Mouse (Mus musculus): Measurements from ENCODE around the gene Immp2l. TPM values are rescaled to one million over a fixed set of nuclear protein-coding genes. Genes with fewer than 3 reads are reported as not detected.
A peak's percentile ranks its signal among the peaks of the same experiment; 100 is the strongest.

Gene Immp2l
- polyA plus RNA-seq, 1 experiment from 2014 or later = 10.0 TPM

DNA sequence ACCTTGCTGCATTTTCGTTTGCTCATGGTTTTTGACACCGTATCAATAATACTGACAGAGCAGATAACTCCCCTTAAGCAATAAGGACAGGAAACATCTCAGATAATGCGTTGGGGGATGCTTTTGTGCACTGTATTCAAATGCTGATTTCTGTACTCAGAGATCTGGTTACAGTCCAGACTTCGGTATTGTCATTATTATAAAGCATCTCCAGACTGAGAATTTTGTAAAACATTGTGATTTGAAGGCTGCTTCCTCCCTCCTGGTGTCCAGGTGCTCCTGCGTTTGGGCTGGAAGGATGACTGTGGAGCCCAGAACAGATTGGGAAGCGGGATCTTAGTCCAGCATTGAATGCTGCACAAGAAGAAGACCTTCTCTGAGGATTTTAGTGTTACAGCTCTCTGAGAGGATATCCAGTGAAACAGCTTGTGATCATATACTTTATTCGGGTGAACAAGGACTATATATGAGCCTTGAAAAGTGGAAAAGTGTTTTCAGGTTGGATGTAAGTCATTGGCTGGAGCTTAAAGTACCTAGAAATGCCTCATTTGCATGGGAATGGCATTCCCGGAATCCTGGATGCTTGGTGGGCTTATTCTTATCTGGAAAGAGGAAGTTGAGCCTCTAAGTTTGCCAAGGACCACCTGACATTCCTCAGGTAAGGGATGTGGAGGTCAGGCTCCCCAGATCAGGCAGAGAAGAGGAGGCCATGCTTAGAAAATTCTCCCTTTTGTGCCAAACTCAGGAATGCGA, 28.1 kb upstream of the Immp2l start:
- Histone ChIP-seq H3K4me1 (no peaks in the 10 kb centered on the region), H3K4me3 (no peak overlapping the region), H3K36me3 (no peaks in the 10 kb centered on the region), H3K9ac (no peak overlapping the region), H3K27me3 (no peaks in the 10 kb centered on the region), H3K4me2 (no peak overlapping the region), H3K9me3 (no peaks in the 10 kb centered on the region), H3K27ac (no peak overlapping the region)
- no peak for ATAC-seq (ENCODE audit: borderline replicate concordance, extremely low read depth, low FRiP score, low TSS enrichment)
- WGBS = 67% methylated on average over 9 of the region's 9 CpGs

DNA sequence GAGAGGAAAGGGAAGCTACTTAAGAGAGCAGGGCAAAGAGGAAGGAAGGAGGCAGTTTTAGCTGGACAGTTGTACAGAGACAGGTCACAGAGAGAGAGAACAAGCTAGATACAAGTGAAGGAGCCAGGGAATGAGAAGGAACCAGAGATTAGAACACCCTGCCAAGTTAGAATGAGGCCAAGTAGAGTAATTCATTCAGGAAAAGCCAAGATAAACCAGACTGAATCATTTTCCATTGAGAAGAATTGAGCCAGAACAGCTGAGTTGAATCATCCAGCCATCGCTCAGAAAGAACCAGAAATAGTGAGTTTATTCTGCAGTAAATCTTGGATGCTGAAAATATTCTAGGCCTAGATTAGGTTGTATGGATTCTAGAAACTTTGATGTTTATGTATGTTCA, 1.4 kb upstream of the Immp2l start:
- Histone ChIP-seq H3K27ac (no peak overlapping the region), H3K4me3 (no peak overlapping the region), H3K9me3 (no peaks in the 10 kb centered on the region), H3K4me1 (no peaks in the 10 kb centered on the region), H3K4me2 (no peak overlapping the region), H3K27me3 (no peaks in the 10 kb centered on the region), H3K9ac (no peak overlapping the region), H3K36me3 (no peaks in the 10 kb centered on the region)
- 73% methylated on average over 1 of the region's 1 CpGs for WGBS
- ATAC-seq (ENCODE audit: borderline replicate concordance, extremely low read depth, low FRiP score, low TSS enrichment) = no peak

DNA sequence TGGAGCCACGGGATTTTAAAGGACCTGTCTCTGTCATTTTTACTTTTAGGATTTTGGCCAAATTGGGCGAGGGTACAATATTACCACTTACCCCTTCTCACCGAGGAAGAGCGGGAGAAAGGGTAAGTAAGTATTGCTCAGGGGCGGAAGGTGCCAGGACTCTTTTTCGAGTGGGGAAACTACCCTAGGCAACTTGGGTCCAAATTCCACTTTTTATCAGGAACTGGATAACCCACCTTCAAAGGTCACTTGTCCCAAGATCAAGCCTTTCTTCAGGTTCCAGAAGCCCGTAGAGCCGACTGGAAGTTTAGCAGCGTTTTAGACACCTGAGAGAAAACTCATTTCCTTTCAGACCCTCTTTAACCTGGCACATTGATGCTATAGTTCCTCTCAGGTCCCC, 622 bp downstream of the Immp2l start:
- no peak for ATAC-seq (ENCODE audit: borderline replicate concordance, extremely low read depth, low FRiP score, low TSS enrichment)
- Histone ChIP-seq H3K27me3 (no peaks in the 10 kb centered on the region), H3K9me3 (no peaks in the 10 kb centered on the region), H3K9ac (peak overlapping the region; percentile 76), H3K4me2 (peak overlapping the region; percentile 79), H3K4me3 (peak overlapping the region; percentile 63), H3K27ac (peak overlapping the region; percentile 37; the same call in 1 of the 2 replicates), H3K4me1 (no peaks in the 10 kb centered on the region), H3K36me3 (no peaks in the 10 kb centered on the region)
- WGBS = 3% methylated on average over 9 of the region's 9 CpGs

DNA sequence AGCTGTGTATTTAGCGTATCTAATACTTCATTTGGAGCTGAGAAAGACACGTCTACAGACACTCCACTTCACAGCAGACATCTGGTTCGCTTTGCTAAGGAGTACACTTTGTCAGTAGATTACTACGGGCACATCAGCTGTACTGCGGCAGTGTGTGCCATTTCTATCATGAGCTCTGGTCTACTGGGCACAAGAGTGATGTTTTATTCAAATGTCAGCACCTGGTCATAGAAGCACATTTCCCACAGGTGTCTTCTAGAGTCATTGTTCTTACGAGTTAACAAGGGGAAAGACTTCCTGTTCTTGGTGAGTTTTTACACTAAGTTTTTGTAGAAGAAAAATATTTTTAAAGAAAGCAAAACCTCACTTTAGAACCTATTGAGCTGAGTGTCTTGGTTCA, 3.6 kb downstream of the Immp2l start:
- Histone ChIP-seq H3K9me3 (no peaks in the 10 kb centered on the region), H3K9ac (no peak overlapping the region), H3K27me3 (no peaks in the 10 kb centered on the region), H3K36me3 (no peaks in the 10 kb centered on the region), H3K27ac (no peak overlapping the region), H3K4me3 (no peak overlapping the region), H3K4me2 (no peak overlapping the region), H3K4me1 (no peaks in the 10 kb centered on the region)
- 70% methylated on average over 6 of the region's 6 CpGs for WGBS
- ATAC-seq (ENCODE audit: borderline replicate concordance, extremely low read depth, low FRiP score, low TSS enrichment) = no peak

DNA sequence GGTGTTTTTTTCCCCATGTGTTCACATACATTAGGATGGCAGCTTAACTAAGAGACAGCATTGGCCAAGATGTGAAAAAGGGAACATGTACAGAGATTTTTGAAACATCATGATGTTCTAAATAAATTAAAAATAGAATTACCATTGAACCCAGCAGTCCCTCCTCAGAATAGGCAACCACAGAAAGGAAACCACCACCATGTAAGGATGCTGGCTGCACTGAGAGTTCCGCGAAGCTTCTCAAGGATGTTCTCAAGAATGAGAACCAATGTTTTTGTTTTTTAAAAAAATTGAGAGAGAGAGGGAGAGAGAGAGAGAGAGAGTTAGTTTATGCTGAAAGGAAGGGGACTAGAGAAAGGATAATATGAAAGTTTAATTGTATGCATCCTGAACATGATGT, 7.2 kb downstream of the Immp2l start:
- H3K4me3 ChIP-seq = no peak overlapping the region
- WGBS = 93% methylated on average over 2 of the region's 2 CpGs

DNA sequence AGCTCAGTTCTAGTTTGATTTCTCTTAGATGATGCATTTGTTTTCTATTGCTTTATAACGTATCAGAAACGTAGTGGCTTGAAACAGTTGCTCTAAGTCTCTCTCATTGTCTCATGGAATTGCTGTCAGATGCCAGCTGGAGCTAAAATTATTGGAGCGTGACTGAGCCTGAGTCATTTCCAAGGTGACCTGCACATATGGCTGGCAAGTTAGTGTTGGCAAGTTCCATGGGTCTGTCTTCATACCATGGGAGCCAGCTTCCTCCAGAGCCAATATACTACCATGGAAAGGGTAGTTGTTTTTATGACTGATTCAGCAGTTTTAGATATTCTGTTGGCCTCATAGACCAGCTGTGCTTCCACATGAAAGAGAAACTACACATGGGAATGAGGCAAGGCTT, 9.3 kb downstream of the Immp2l start:
- H3K36me3 ChIP-seq = no peaks in the 10 kb centered on the region
- H3K4me1 ChIP-seq = no peaks in the 10 kb centered on the region
- no peak for ATAC-seq (ENCODE audit: borderline replicate concordance, extremely low read depth, low FRiP score, low TSS enrichment)
- no peaks in the 10 kb centered on the region for H3K9me3 ChIP-seq
- no peak overlapping the region for H3K27ac ChIP-seq
- WGBS = 90% methylated on average over 3 of the region's 3 CpGs
- H3K4me2 ChIP-seq = no peak overlapping the region
- no peaks in the 10 kb centered on the region for H3K27me3 ChIP-seq
- no peak overlapping the region for H3K4me3 ChIP-seq
- no peak overlapping the region for H3K9ac ChIP-seq

More for the DNA sequence above, 7.2 kb downstream of the Immp2l start:
- no peak for ATAC-seq (ENCODE audit: borderline replicate concordance, extremely low read depth, low FRiP score, low TSS enrichment)
- Histone ChIP-seq H3K36me3 (no peaks in the 10 kb centered on the region), H3K4me1 (no peaks in the 10 kb centered on the region), H3K27me3 (no peaks in the 10 kb centered on the region), H3K27ac (no peak overlapping the region), H3K4me2 (no peak overlapping the region), H3K9ac (no peak overlapping the region), H3K9me3 (no peaks in the 10 kb centered on the region)

DNA sequence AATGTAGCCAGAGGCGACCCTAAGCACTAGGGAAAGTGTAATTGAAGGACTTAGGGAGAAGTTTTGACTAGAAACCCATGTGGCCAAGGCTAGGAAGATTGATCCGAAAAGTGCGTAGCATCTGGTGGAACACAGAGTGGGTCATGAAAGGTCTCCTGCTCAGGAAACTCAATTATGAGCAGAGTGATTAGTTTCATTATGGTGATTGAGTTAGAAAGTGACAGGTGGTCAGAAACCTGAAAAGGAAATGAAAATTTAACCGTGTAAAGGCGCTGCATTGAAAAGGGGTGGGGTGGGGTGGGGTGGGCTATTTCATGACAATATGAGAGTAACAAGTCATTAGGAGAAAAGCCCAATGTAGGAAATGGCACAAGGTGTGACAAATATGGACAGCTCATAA, 15.9 kb downstream of the Immp2l start:
- no peak overlapping the region for H3K4me2 ChIP-seq
- H3K27me3 ChIP-seq = no peaks in the 10 kb centered on the region
- H3K9ac ChIP-seq = no peak overlapping the region
- H3K4me3 ChIP-seq = no peak overlapping the region
- WGBS = 77% methylated on average over 5 of the region's 5 CpGs
- no peaks in the 10 kb centered on the region for H3K9me3 ChIP-seq
- ATAC-seq (ENCODE audit: borderline replicate concordance, extremely low read depth, low FRiP score, low TSS enrichment) = no peak
- no peak overlapping the region for H3K27ac ChIP-seq
- H3K4me1 ChIP-seq = no peaks in the 10 kb centered on the region
- no peaks in the 10 kb centered on the region for H3K36me3 ChIP-seq

DNA sequence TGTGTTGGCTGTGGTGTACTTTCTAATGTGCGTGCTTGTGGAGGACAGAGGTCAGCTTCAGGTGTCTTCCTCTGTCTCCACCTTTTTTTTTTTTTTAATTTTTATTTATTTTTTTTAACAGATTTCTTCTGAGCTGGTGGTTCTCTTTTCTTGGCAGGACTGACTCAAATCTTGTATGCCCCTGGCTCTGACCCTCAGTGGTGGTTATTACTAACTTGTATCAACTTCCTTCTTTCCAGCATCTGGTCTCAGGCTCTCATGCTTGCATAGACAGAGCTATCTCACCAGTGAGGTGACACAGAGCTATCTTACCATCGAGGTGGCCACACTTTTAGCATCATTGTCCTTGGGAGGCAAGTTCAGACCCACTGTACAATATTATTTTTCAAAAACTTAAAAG, 17.8 kb downstream of the Immp2l start:
- H3K4me3 ChIP-seq = no peak overlapping the region
- H3K9me3 ChIP-seq = no peaks in the 10 kb centered on the region
- no peak overlapping the region for H3K9ac ChIP-seq
- no peak for ATAC-seq (ENCODE audit: borderline replicate concordance, extremely low read depth, low FRiP score, low TSS enrichment)
- no peaks in the 10 kb centered on the region for H3K36me3 ChIP-seq
- 73% methylated on average over 2 of the region's 2 CpGs for WGBS
- no peaks in the 10 kb centered on the region for H3K27me3 ChIP-seq
- H3K27ac ChIP-seq = no peak overlapping the region
- no peaks in the 10 kb centered on the region for H3K4me1 ChIP-seq
- H3K4me2 ChIP-seq = no peak overlapping the region

DNA sequence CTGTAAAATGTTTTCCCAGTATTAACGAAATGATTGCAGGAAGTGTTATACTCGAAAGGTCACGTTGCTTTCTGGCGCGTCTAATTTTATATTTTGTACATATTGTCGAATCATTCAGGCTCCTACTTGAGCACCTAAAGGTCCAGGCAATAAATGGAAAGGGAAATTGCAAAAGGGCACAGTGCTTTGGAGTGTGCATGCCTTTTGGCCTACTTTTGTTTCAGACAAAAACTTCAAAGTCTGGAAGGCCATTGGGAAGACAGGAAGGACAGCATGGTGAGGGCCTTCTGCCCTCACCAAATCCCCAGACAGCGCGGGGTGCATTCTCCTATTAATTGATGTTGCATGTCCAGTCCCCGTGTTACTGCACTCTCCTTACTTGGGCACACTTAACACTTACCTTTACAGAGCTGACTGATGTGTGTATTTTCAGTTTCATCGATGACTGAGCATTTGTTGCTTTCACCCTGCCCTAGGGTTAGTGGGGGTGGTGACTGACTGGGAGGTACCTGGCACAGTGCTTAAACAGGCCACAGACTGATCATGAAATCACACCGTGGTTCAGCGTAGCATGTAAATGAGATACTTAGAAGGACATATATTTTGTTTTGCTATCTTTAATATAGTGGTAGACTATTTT, 20.7 kb downstream of the Immp2l start:
- Histone ChIP-seq H3K4me3 (no peak overlapping the region), H3K36me3 (no peaks in the 10 kb centered on the region), H3K9me3 (no peaks in the 10 kb centered on the region), H3K27me3 (no peaks in the 10 kb centered on the region), H3K9ac (no peak overlapping the region), H3K27ac (no peak overlapping the region), H3K4me2 (no peak overlapping the region), H3K4me1 (no peaks in the 10 kb centered on the region)
- 76% methylated on average over 12 of the region's 12 CpGs for WGBS
- ATAC-seq (ENCODE audit: borderline replicate concordance, extremely low read depth, low FRiP score, low TSS enrichment) = no peak

DNA sequence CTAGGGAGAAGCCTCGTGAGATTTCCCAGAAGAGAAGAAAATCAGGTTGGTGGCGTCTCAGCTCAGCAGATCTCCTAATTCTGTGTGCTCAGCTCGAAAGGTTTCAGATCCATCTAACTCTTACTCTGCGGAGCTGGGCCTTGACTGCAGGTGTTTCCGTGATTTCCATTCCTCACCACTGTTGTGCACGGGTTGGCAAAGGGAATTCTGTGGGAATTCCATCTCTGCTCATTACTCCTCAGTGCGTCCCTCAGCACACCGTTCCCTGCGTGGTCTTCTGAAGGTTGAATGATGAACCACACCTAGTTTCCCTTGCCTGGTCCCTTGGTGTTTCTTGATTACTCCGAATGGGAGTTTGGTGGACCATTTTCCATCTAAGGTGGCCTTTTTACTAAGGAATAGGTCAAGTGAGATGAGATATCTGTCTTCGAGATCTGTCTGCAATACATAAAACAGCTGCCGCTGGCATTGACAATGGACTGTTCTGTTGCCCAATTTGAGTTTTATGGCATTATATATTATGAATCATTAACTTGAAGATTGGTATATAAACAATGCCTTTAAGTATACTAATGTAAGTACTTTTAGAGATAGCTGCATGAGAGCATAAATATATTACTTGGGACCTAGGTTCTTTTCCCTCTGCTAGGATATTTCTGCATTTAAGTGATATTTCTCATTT, 23.3 kb downstream of the Immp2l start:
- H3K27me3 ChIP-seq = no peaks in the 10 kb centered on the region
- H3K36me3 ChIP-seq = no peaks in the 10 kb centered on the region
- ATAC-seq (ENCODE audit: borderline replicate concordance, extremely low read depth, low FRiP score, low TSS enrichment) = no peak
- no peak overlapping the region for H3K4me3 ChIP-seq
- H3K9ac ChIP-seq = no peak overlapping the region
- WGBS = 85% methylated on average over 12 of the region's 12 CpGs
- no peaks in the 10 kb centered on the region for H3K4me1 ChIP-seq
- H3K4me2 ChIP-seq = no peak overlapping the region
- H3K9me3 ChIP-seq = no peaks in the 10 kb centered on the region
- H3K27ac ChIP-seq = no peak overlapping the region

DNA sequence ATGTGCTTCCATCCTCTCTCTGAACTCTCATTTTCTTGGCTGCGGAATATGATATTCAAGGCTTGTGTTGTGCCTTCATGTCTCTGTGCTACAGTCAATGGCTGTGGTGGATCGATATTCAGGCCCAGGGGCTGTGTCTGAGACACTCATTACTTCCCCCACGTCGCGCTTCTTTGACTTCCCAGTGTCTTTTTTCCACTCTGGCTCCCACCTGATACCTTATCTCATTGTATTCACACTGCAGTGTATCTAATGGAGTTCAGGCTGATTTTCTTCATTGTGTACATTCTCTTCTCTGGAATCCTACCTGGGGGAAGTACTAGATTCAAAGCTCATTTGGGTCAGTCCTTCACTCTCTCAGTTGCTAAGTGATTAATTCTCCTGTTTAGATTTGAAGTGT, 27.1 kb downstream of the Immp2l start:
- Histone ChIP-seq H3K9me3 (no peaks in the 10 kb centered on the region), H3K4me2 (no peak overlapping the region), H3K36me3 (no peaks in the 10 kb centered on the region), H3K4me3 (no peak overlapping the region), H3K27ac (no peak overlapping the region), H3K27me3 (no peaks in the 10 kb centered on the region), H3K4me1 (no peaks in the 10 kb centered on the region), H3K9ac (no peak overlapping the region)
- ATAC-seq (ENCODE audit: borderline replicate concordance, extremely low read depth, low FRiP score, low TSS enrichment) = no peak
- WGBS = 72% methylated on average over 5 of the region's 5 CpGs

DNA sequence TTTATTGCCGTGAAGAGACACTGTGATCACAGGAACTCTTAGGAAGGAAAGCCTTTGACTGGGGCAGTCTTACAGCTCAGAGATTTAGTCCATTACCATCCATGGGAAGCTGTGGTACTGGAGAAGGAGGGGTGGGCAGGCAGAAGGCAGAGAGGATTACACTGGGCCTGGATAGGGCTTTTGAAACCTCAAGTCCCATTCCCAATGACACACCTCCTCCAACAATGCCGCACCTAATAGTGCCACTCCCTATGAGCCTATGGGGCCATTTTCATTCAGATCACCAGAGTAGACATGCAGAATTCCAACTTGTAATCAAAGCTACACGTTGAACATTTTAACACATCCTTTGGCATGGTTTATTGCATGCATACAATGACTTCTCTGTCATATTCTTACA, 29.0 kb downstream of the Immp2l start:
- no peak overlapping the region for H3K4me2 ChIP-seq
- 80% methylated on average over 3 of the region's 3 CpGs for WGBS
- no peak for ATAC-seq (ENCODE audit: borderline replicate concordance, extremely low read depth, low FRiP score, low TSS enrichment)
- H3K9me3 ChIP-seq = no peaks in the 10 kb centered on the region
- H3K4me3 ChIP-seq = no peak overlapping the region
- no peaks in the 10 kb centered on the region for H3K36me3 ChIP-seq
- no peak overlapping the region for H3K9ac ChIP-seq
- no peaks in the 10 kb centered on the region for H3K27me3 ChIP-seq
- no peaks in the 10 kb centered on the region for H3K4me1 ChIP-seq
- H3K27ac ChIP-seq = no peak overlapping the region

Measured in lung, embryonic 15.5 days (tissue).